Mouse (Mus musculus) CH12F3 (cell line): ENCODE measurements around the gene Pola2.

Source experiments
- in situ Hi-C: fragments of 300-500 bp; cut with MboI; formaldehyde crosslinking; loops from 2 replicates; pipeline ENCODE4 v1.14.3; 2020; ENCODE audit warnings: low sequenced_read_pairs

The Pola2 gene

GRCm38 (mm10) chr19:5963883-5964562 is at the start of gene Pola2:
TSS of gene Pola2 (minus strand) at chr19:5964202.
- in situ Hi-C loops, result loop anchor here (10.0 kb wide), 1 partner anchor 161 kb away; the partner anchor contains the start of gene Snx15

GRCm38 (mm10) chr19:6013691-6014090 is 49.7 kb upstream of the Pola2 start:
- in situ Hi-C loops, result no loop called here

- in situ Hi-C loops, result no loop called here
These were observed 45.1 kb upstream of the Pola2 start for GRCm38 (mm10) chr19:6009137-6009536.

- in situ Hi-C loops, result no loop called here
These were observed 43.0 kb upstream of the Pola2 start for GRCm38 (mm10) chr19:6007013-6007412.

GRCm38 (mm10) chr19:6005541-6005940 is 41.5 kb upstream of the Pola2 start:
- in situ Hi-C loops, result no loop called here

GRCm38 (mm10) chr19:5999969-6000368 is 36.0 kb upstream of the Pola2 start:
- in situ Hi-C loops, result no loop called here

GRCm38 (mm10) chr19:5998180-5998579 is 34.2 kb upstream of the Pola2 start:
- in situ Hi-C loops, result no loop called here

- in situ Hi-C loops, result no loop called here
These were observed 30.7 kb upstream of the Pola2 start for GRCm38 (mm10) chr19:5994711-5995110.

- in situ Hi-C loops, result no loop called here
These were observed 28.0 kb upstream of the Pola2 start for GRCm38 (mm10) chr19:5992012-5992411.

GRCm38 (mm10) chr19:5991467-5991866 is 27.5 kb upstream of the Pola2 start:
- in situ Hi-C loops, result no loop called here

GRCm38 (mm10) chr19:5990921-5991320 is 26.9 kb upstream of the Pola2 start:
- in situ Hi-C loops, result no loop called here

- in situ Hi-C loops, result no loop called here
These were observed 26.0 kb upstream of the Pola2 start for GRCm38 (mm10) chr19:5990033-5990432.

GRCm38 (mm10) chr19:5989585-5989984 is 25.6 kb upstream of the Pola2 start:
- in situ Hi-C loops, result no loop called here

- in situ Hi-C loops, result no loop called here
These were observed 24.9 kb upstream of the Pola2 start for GRCm38 (mm10) chr19:5988815-5989452.

- in situ Hi-C loops, result no loop called here
These were observed 24.2 kb upstream of the Pola2 start for GRCm38 (mm10) chr19:5988027-5988814.

GRCm38 (mm10) chr19:5986043-5986442 is 22.0 kb upstream of the Pola2 start, which contains the start of gene Slc22a20:
TSS of gene Slc22a20 (minus strand) at chr19:5986143.
- in situ Hi-C loops, result no loop called here

GRCm38 (mm10) chr19:5980477-5980876 is 16.5 kb upstream of the Pola2 start:
- in situ Hi-C loops, result no loop called here

- in situ Hi-C loops, result no loop called here
These were observed 13.7 kb upstream of the Pola2 start for GRCm38 (mm10) chr19:5977717-5978116.

- in situ Hi-C loops, result no loop called here
These were observed 11.7 kb upstream of the Pola2 start for GRCm38 (mm10) chr19:5975676-5976075.

- in situ Hi-C loops, result no loop called here
These were observed 11.1 kb upstream of the Pola2 start for GRCm38 (mm10) chr19:5975112-5975511.

GRCm38 (mm10) chr19:5967664-5968063 is 3.7 kb upstream of the Pola2 start:
- in situ Hi-C loops, result loop anchor here (10.0 kb wide), 1 partner anchor 157 kb away; the partner anchor contains the start of gene Snx15
